Mouse (Mus musculus) embryonic facial prominence, embryonic 13.5 days (tissue): ENCODE measurements around the gene B4galnt2. TPM values are rescaled to one million over a fixed set of nuclear protein-coding genes. Genes with fewer than 3 reads are reported as not detected.
"Not testable (repeated sequence)": the region's sequence is repeated elsewhere in the genome, so short reads cannot be mapped to it uniquely, and the experiment has no call there.

Source experiments
- ATAC-seq: fragments of 200-750 bp; cut with Nextera tagmentation; 2 replicates; pipeline ENCODE4 v1.8.0; 2017; ENCODE audit warnings: low read depth; ENCODE audit not compliant: insufficient number of reproducible peaks, insufficient read depth, low FRiP score, low TSS enrichment
- H3K27ac ChIP-seq: fragments of 300-500 bp; sonication (generic); 2 replicates; pipeline ENCODE4 v1.5.1; 2015; ENCODE audit warnings: moderate library complexity, mild to moderate bottlenecking, inconsistent platforms
- H3K27me3 ChIP-seq: fragments of 300-500 bp; sonication (generic); 2 replicates; pipeline ENCODE4 v1.6.1; 2015; ENCODE audit warnings: mild to moderate bottlenecking, inconsistent platforms
- H3K36me3 ChIP-seq: fragments of 300-500 bp; sonication (generic); 2 replicates; pipeline ENCODE4 v1.6.1; 2015; ENCODE audit warnings: mild to moderate bottlenecking, inconsistent platforms
- H3K4me1 ChIP-seq: fragments of 300-500 bp; sonication (generic); 2 replicates; pipeline ENCODE4 v1.6.1; 2015; ENCODE audit warnings: inconsistent platforms
- H3K4me2 ChIP-seq: fragments of 300-500 bp; sonication (generic); 2 replicates; pipeline ENCODE4 v1.6.1; 2015; ENCODE audit warnings: moderate library complexity, mild to moderate bottlenecking, inconsistent platforms
- H3K4me3 ChIP-seq: fragments of 300-500 bp; sonication (generic); 2 replicates; pipeline ENCODE4 v1.5.1; 2015; ENCODE audit warnings: mild to moderate bottlenecking, inconsistent platforms
- H3K9ac ChIP-seq: fragments of 300-500 bp; sonication (generic); 2 replicates; pipeline ENCODE4 v1.6.1; 2015; ENCODE audit warnings: mild to moderate bottlenecking, inconsistent platforms
- H3K9me3 ChIP-seq: fragments of 300-500 bp; sonication (generic); 2 replicates; pipeline ENCODE4 v1.6.1; 2016; ENCODE audit warnings: inconsistent platforms
- WGBS: fragments of 180-500 bp; shearing (Covaris S2); methylation state at CpG from one replicate; pipeline ENCODE4 v1.1.7; 2015; ENCODE audit warnings: mixed read lengths; 5-methylcytosine and 5-hydroxymethylcytosine counted together
- polyA plus RNA-seq: library from polyadenylated mRNA; unstranded; fragments of >200 nt; fragmentation: Nextera tagmentation; extraction: Ambion mirVana; gene quantifications from 2 replicates; pipeline ENCODE4 v1.2.1, GENCODE M21; 2015

B4galnt2 gene
- polyA plus RNA-seq, 1 experiment from 2014 or later, result 0.11 TPM

- Histone ChIP-seq H3K27ac (no peak overlapping the region), H3K9me3 (peaks cover 8% of the 10 kb centered on the region; the same call in 1 of the 2 replicates), H3K4me2 (no peak overlapping the region), H3K36me3 (no peaks in the 10 kb centered on the region), H3K4me1 (no peaks in the 10 kb centered on the region), H3K27me3 (peaks cover 45% of the 10 kb centered on the region), H3K9ac (no peak overlapping the region), H3K4me3 (no peak overlapping the region)
- WGBS, result 23% methylated on average over 2 of the region's 2 CpGs
- no peak for ATAC-seq
These were observed 9.5 kb upstream of the B4galnt2 start for GRCm38 (mm10) chr11:95924215-95924614.

- H3K4me1 ChIP-seq, H3K27ac ChIP-seq, H3K9me3 ChIP-seq, ATAC-seq, H3K9ac ChIP-seq, H3K4me3 ChIP-seq, H3K36me3 ChIP-seq, H3K4me2 ChIP-seq: not testable (repeated sequence)
- WGBS, result 7% methylated on average over 4 of the region's 6 CpGs
- H3K27me3 ChIP-seq, result peaks cover 51% of the 10 kb centered on the region
These were observed 8.8 kb upstream of the B4galnt2 start for GRCm38 (mm10) chr11:95923477-95923876.

GRCm38 (mm10) chr11:95921991-95922621 is 7.4 kb upstream of the B4galnt2 start:
- Histone ChIP-seq H3K36me3 (no peaks in the 10 kb centered on the region), H3K27me3 (peaks cover 64% of the 10 kb centered on the region), H3K27ac (no peak overlapping the region), H3K9me3 (no peaks in the 10 kb centered on the region), H3K4me2 (no peak overlapping the region), H3K4me3 (no peak overlapping the region), H3K4me1 (no peaks in the 10 kb centered on the region), H3K9ac (no peak overlapping the region)
- WGBS, result 62% methylated on average over 12 of the region's 12 CpGs
- no peak for ATAC-seq

GRCm38 (mm10) chr11:95916426-95916825 is 1.7 kb upstream of the B4galnt2 start:
- peaks cover 17% of the 10 kb centered on the region for H3K4me1 ChIP-seq
- H3K9ac ChIP-seq, result no peak overlapping the region
- H3K4me3 ChIP-seq, result no peak overlapping the region
- H3K27ac ChIP-seq, result no peak overlapping the region
- no peaks in the 10 kb centered on the region for H3K9me3 ChIP-seq
- no peak overlapping the region for H3K4me2 ChIP-seq
- 1% methylated on average over 5 of the region's 5 CpGs for WGBS
- H3K36me3 ChIP-seq, result no peaks in the 10 kb centered on the region
- peaks cover 94% of the 10 kb centered on the region for H3K27me3 ChIP-seq
- no peak for ATAC-seq

GRCm38 (mm10) chr11:95915006-95915710 is 467 bp upstream of the B4galnt2 start:
- Histone ChIP-seq H3K4me1 (peaks cover 17% of the 10 kb centered on the region), H3K27me3 (peaks cover 94% of the 10 kb centered on the region), H3K4me2 (peak overlapping the region; percentile 44), H3K9ac (0 out of 2 replicates have a peak overlapping the region, but pooled peaks have one; percentile 16), H3K9me3 (no peaks in the 10 kb centered on the region), H3K27ac (no peak overlapping the region), H3K4me3 (peak overlapping the region; percentile 19), H3K36me3 (no peaks in the 10 kb centered on the region)
- ATAC-seq, result no peak
- under 1% methylated on average over 28 of the region's 28 CpGs for WGBS

- H3K4me1 ChIP-seq, result peaks cover 17% of the 10 kb centered on the region
- 2% methylated on average over 14 of the region's 14 CpGs for WGBS
- H3K9me3 ChIP-seq, result no peaks in the 10 kb centered on the region
- peak overlapping the region; percentile 19 for H3K4me3 ChIP-seq
- H3K9ac ChIP-seq, result no peak overlapping the region
- H3K27ac ChIP-seq, result no peak overlapping the region
- H3K36me3 ChIP-seq, result no peaks in the 10 kb centered on the region
- peaks cover 90% of the 10 kb centered on the region for H3K27me3 ChIP-seq
- ATAC-seq, result no peak
- peak overlapping the region; percentile 44 for H3K4me2 ChIP-seq
These were observed 628 bp downstream of the B4galnt2 start for GRCm38 (mm10) chr11:95913959-95914566.

GRCm38 (mm10) chr11:95911579-95911978 is 3.1 kb downstream of the B4galnt2 start:
- WGBS, result 19% methylated on average over 7 of the region's 7 CpGs

GRCm38 (mm10) chr11:95907805-95908524 is 6.7 kb downstream of the B4galnt2 start:
- Histone ChIP-seq H3K36me3 (no peaks in the 10 kb centered on the region), H3K9ac (no peak overlapping the region), H3K4me3 (no peak overlapping the region), H3K4me1 (no peaks in the 10 kb centered on the region), H3K27me3 (peaks cover 36% of the 10 kb centered on the region), H3K4me2 (no peak overlapping the region), H3K27ac (no peak overlapping the region), H3K9me3 (no peaks in the 10 kb centered on the region)
- ATAC-seq, result no peak
- 80% methylated on average over 5 of the region's 5 CpGs for WGBS

More at GRCm38 (mm10) chr11:95911579-95911978, 3.1 kb downstream of the B4galnt2 start:
- no peak for ATAC-seq
- Histone ChIP-seq H3K36me3 (no peaks in the 10 kb centered on the region), H3K27me3 (peaks cover 71% of the 10 kb centered on the region), H3K9ac (no peak overlapping the region), H3K27ac (no peak overlapping the region), H3K9me3 (no peaks in the 10 kb centered on the region), H3K4me1 (peaks cover 17% of the 10 kb centered on the region), H3K4me2 (no peak overlapping the region), H3K4me3 (no peak overlapping the region)

GRCm38 (mm10) chr11:95904290-95904689 is 10.4 kb downstream of the B4galnt2 start:
- Histone ChIP-seq H3K27ac (no peak overlapping the region), H3K4me1 (no peaks in the 10 kb centered on the region), H3K9me3 (no peaks in the 10 kb centered on the region), H3K36me3 (no peaks in the 10 kb centered on the region), H3K9ac (no peak overlapping the region), H3K4me3 (no peak overlapping the region), H3K27me3 (peaks cover 4% of the 10 kb centered on the region; the same call in 1 of the 2 replicates), H3K4me2 (no peak overlapping the region)
- no peak for ATAC-seq
- 74% methylated on average over 2 of the region's 2 CpGs for WGBS

- H3K4me1 ChIP-seq, result no peaks in the 10 kb centered on the region
- H3K9ac ChIP-seq, result no peak overlapping the region
- H3K36me3 ChIP-seq, result no peaks in the 10 kb centered on the region
- no peaks in the 10 kb centered on the region for H3K9me3 ChIP-seq
- no peak for ATAC-seq
- WGBS, result 78% methylated on average over 14 of the region's 14 CpGs
- H3K4me2 ChIP-seq, result no peak overlapping the region
- peaks cover 1% of the 10 kb centered on the region; the same call in 1 of the 2 replicates for H3K27me3 ChIP-seq
- H3K4me3 ChIP-seq, result no peak overlapping the region
- no peak overlapping the region for H3K27ac ChIP-seq
These were observed 18.1 kb downstream of the B4galnt2 start for GRCm38 (mm10) chr11:95896446-95897179.
